Mouse (Mus musculus): ENCODE data around the gene Nr4a1. TPM values are rescaled to one million over a fixed set of nuclear protein-coding genes. Genes with fewer than 3 reads are reported as not detected.

The Nr4a1 gene
- total and polyA plus RNA-seq, 3 experiments, result 0.60 to 1.6 (median 0.89) TPM

GRCm38 (mm10) chr15:101227971-101228370, 26.1 kb upstream of the Nr4a1 start:
- no peak for DNase-seq (ENCODE audit: extremely low read depth)
- in situ Hi-C loops (cut with MboI; ENCODE audit: low pct_ligation_motif_present, low pct_unique_long_range_greater_than_20kb, low sequenced_read_pairs), result no loop called here
- dilution Hi-C loops (cut with MboI; ENCODE audit: extremely low pct_ligation_motif_present, extremely low pct_unique_long_range_greater_than_20kb, low sequenced_read_pairs), result no loop called here
- H3K27me3 ChIP-seq (replicated peaks), result peaks cover 35% of the 10 kb centered on the region
- H3K27ac ChIP-seq (ENCODE audit: insufficient read depth, low read depth), result no peak overlapping the region
- H3K9ac ChIP-seq (ENCODE audit: insufficient read depth, low read depth), result no peak overlapping the region
- H3K4me2 ChIP-seq (ENCODE audit: insufficient read depth, low read depth, poor library complexity, severe bottlenecking), result no peak overlapping the region
- peaks cover 5 to 35% of the 10 kb centered on the region in 2 experiments for H3K36me3 ChIP-seq (replicated peaks in 1 of 2; ENCODE audit: control insufficient read depth in 1 of 2, insufficient read depth in 1 of 2, low read length in 1 of 2)
- H3K4me3 ChIP-seq (replicated peaks in 1 of 3; ENCODE audit: low read depth in 2 of 3, low read length in 2 of 3, poor library complexity in 1 of 3), result no peak overlapping the region
- H3K9me3 ChIP-seq (replicated peaks; ENCODE audit: low read length), result peaks cover 3% of the 10 kb centered on the region
- no peak for TF ChIP-seq POLR2A (IDR thresholded peaks at IDR 0.05; ENCODE audit: low read depth, low read length)
- no peak for TF ChIP-seq MXI1 (IDR thresholded peaks at IDR 0.05; ENCODE audit: low read depth, low read length)
- peak; percentile 43; the same call in 1 of the 2 replicates for TF ChIP-seq TCF12 (IDR thresholded peaks at IDR 0.05; ENCODE audit: low read depth, low read length)
- TF ChIP-seq HCFC1 (IDR thresholded peaks at IDR 0.05; ENCODE audit: low read depth, low read length), result no peak
- TF ChIP-seq CHD2 (IDR thresholded peaks at IDR 0.05; ENCODE audit: low read length), result no peak
- 0 out of 2 replicates have a peak, but pooled peaks have one; percentile 33 for TF ChIP-seq ETS1 (conservative IDR thresholded peaks at IDR 0.05; ENCODE audit: low read depth, low read length)
- 0 out of 2 replicates have a peak, but pooled peaks have one; percentile 17 for TF ChIP-seq BHLHE40 (IDR thresholded peaks at IDR 0.05; ENCODE audit: low read depth, low read length)
- TF ChIP-seq SIN3A (IDR thresholded peaks at IDR 0.05; ENCODE audit: low read length), result no peak
- no peak for TF ChIP-seq KAT2A (IDR thresholded peaks at IDR 0.05; ENCODE audit: insufficient replicate concordance, low read length)
- TF ChIP-seq RAD21 (IDR thresholded peaks at IDR 0.05; ENCODE audit: low read depth, low read length), result no peak
- H3K4me1 ChIP-seq (ENCODE audit: control insufficient read depth in 1 of 2, insufficient read depth in 2 of 2), result peaks cover 0 to 53% of the 10 kb centered on the region in 2 experiments; a peak in 2 of 4 replicates
- no peaks in the 10 kb centered on the region for H3K79me2 ChIP-seq (replicated peaks; ENCODE audit: control insufficient read depth, extremely low read depth, insufficient read depth, poor library complexity, severe bottlenecking)

GRCm38 (mm10) chr15:101228866-101229590, 25.0 kb upstream of the Nr4a1 start:
- peaks cover 3% of the 10 kb centered on the region for H3K9me3 ChIP-seq (replicated peaks; ENCODE audit: low read length)
- no peak overlapping the region for H3K27ac ChIP-seq (ENCODE audit: insufficient read depth, low read depth)
- no peak overlapping the region for H3K4me3 ChIP-seq (replicated peaks in 1 of 3; ENCODE audit: low read depth in 2 of 3, low read length in 2 of 3, poor library complexity in 1 of 3)
- no peak overlapping the region for H3K9ac ChIP-seq (ENCODE audit: insufficient read depth, low read depth)
- in situ Hi-C loops (cut with MboI; ENCODE audit: low pct_ligation_motif_present, low pct_unique_long_range_greater_than_20kb, low sequenced_read_pairs), result no loop called here
- dilution Hi-C loops (cut with MboI; ENCODE audit: extremely low pct_ligation_motif_present, extremely low pct_unique_long_range_greater_than_20kb, low sequenced_read_pairs), result no loop called here
- TF ChIP-seq RCOR1 (conservative IDR thresholded peaks at IDR 0.05; ENCODE audit: low read depth, low read length), result no peak
- TF ChIP-seq MAFK (IDR thresholded peaks at IDR 0.05; ENCODE audit: insufficient replicate concordance, low read length), result no peak
- TF ChIP-seq IRF4 (IDR thresholded peaks at IDR 0.05; ENCODE audit: low read depth, low read length), result no peak
- TF ChIP-seq TBP (conservative IDR thresholded peaks at IDR 0.05; ENCODE audit: low read depth, low read length), result no peak
- no peak for TF ChIP-seq ZC3H11A (IDR thresholded peaks at IDR 0.05; ENCODE audit: low read depth, low read length)
- TF ChIP-seq HCFC1 (IDR thresholded peaks at IDR 0.05; ENCODE audit: low read depth, low read length), result no peak
- TF ChIP-seq MXI1 (IDR thresholded peaks at IDR 0.05; ENCODE audit: low read depth, low read length), result no peak
- no peak for TF ChIP-seq POLR2AphosphoS2 (IDR thresholded peaks at IDR 0.05; ENCODE audit: low read depth, low read length)
- peaks cover 5 to 36% of the 10 kb centered on the region in 2 experiments for H3K36me3 ChIP-seq (replicated peaks in 1 of 2; ENCODE audit: control insufficient read depth in 1 of 2, insufficient read depth in 1 of 2, low read length in 1 of 2)
- DNase-seq (ENCODE audit: extremely low read depth), result no peak
- H3K79me2 ChIP-seq (replicated peaks; ENCODE audit: control insufficient read depth, extremely low read depth, insufficient read depth, poor library complexity, severe bottlenecking), result no peaks in the 10 kb centered on the region
- H3K27me3 ChIP-seq (replicated peaks), result peaks cover 24% of the 10 kb centered on the region
- H3K4me2 ChIP-seq (ENCODE audit: insufficient read depth, low read depth, poor library complexity, severe bottlenecking), result no peak overlapping the region
- peaks cover 5 to 53% of the 10 kb centered on the region in 2 experiments for H3K4me1 ChIP-seq (ENCODE audit: control insufficient read depth in 1 of 2, insufficient read depth in 2 of 2)

Data from CH12.LX (cell line).